Mouse (Mus musculus) hindbrain, embryonic 13.5 days (tissue): Measurements from ENCODE around the gene Zfp280b. TPM values are rescaled to one million over a fixed set of nuclear protein-coding genes. Genes with fewer than 3 reads are reported as not detected.
A peak's percentile ranks its signal among the peaks of the same experiment; 100 is the strongest.

Experiments
- ATAC-seq: fragments of 200-750 bp; cut with Nextera tagmentation; 2 replicates; pipeline ENCODE4 v1.8.0; 2017; ENCODE audit warnings: moderate TSS enrichment; ENCODE audit not compliant: low FRiP score
- H3K27ac ChIP-seq: fragments of 300-500 bp; sonication (generic); 2 replicates; pipeline ENCODE4 v1.5.1; 2015; ENCODE audit warnings: inconsistent platforms, mild to moderate bottlenecking, moderate library complexity
- H3K27me3 ChIP-seq: fragments of 300-500 bp; sonication (generic); 2 replicates; pipeline ENCODE4 v1.6.1; 2015; ENCODE audit warnings: mild to moderate bottlenecking, inconsistent platforms
- H3K36me3 ChIP-seq: fragments of 300-500 bp; sonication (generic); 2 replicates; pipeline ENCODE4 v1.6.1; 2015; ENCODE audit warnings: mild to moderate bottlenecking, inconsistent platforms
- H3K4me1 ChIP-seq: fragments of 300-500 bp; sonication (generic); replicated peaks from 2 replicates; pipeline ENCODE4 v1.6.1; 2015; ENCODE audit warnings: inconsistent platforms
- H3K4me2 ChIP-seq: fragments of 300-500 bp; sonication (generic); 2 replicates; pipeline ENCODE4 v1.6.1; 2015; ENCODE audit warnings: inconsistent platforms, mild to moderate bottlenecking, moderate library complexity
- H3K4me3 ChIP-seq: fragments of 300-500 bp; sonication (generic); 2 replicates; pipeline ENCODE4 v1.5.1; 2015; ENCODE audit warnings: mild to moderate bottlenecking, inconsistent platforms
- H3K9ac ChIP-seq: fragments of 300-500 bp; sonication (generic); 2 replicates; pipeline ENCODE4 v1.6.1; 2015; ENCODE audit warnings: mild to moderate bottlenecking, inconsistent platforms
- H3K9me3 ChIP-seq: fragments of 300-500 bp; sonication (generic); 2 replicates; pipeline ENCODE4 v1.6.1; 2016; ENCODE audit warnings: inconsistent platforms
- WGBS: fragments of 180-500 bp; shearing (Covaris S2); methylation state at CpG from one replicate; pipeline ENCODE4 v1.1.7; 2015; 5-methylcytosine and 5-hydroxymethylcytosine counted together
- polyA plus RNA-seq: library from polyadenylated mRNA; unstranded; fragments of >200 nt; fragmentation: Nextera tagmentation; extraction: Ambion mirVana; gene quantifications from 2 replicates; pipeline ENCODE4 v1.2.1, GENCODE M21; 2015

Zfp280b gene
- polyA plus RNA-seq, 1 experiment from 2014 or later, result 12.0 TPM

DNA sequence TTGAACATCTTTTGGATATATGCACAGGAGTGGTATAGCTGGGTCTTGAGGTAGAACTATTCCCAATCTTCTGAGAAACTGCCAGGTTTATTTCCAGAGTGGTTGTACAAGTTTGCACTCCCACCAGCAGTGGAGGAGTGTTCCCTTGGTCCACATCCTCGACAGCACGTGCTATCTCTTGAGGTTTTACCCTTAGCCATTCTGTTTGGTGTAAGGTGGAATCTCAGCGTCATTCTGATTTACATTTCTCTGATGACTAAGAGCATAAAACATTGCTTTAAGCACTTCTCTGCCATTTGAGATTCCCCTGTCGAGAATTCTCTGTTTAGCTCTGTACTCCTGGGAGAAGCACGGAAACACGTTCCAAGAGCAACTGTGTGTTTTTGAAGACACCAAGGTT lies 19.5 kb upstream of the Zfp280b start:
- no peaks in the 10 kb centered on the region for H3K27me3 ChIP-seq
- no peaks in the 10 kb centered on the region for H3K4me1 ChIP-seq
- H3K36me3 ChIP-seq, result no peaks in the 10 kb centered on the region
- H3K9me3 ChIP-seq, result no peaks in the 10 kb centered on the region
- ATAC-seq, result no peak
- no peak overlapping the region for H3K4me3 ChIP-seq
- no peak overlapping the region for H3K27ac ChIP-seq
- H3K4me2 ChIP-seq, result no peak overlapping the region
- WGBS, result 85% methylated on average over 6 of the region's 6 CpGs
- H3K9ac ChIP-seq, result no peak overlapping the region

DNA sequence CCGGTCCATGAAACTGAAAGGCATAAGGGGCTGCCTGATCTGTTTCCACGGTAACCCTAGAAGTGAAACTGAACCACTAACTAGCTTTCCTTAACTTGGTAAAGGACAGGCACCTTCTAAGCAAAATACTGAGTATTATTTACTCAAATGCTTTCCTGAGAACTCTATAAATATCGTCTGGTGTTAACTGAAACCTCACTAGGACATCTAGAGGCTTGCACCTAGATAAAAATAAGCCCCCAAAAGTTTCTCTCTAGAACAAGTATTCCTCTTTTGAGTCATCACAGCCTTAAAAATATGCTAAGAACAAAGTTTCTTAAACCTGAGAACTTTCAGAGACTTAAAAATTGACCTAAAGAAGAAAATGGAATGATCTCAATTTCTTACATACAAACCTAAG lies 15.6 kb upstream of the Zfp280b start:
- no peak overlapping the region for H3K4me2 ChIP-seq
- no peak overlapping the region for H3K4me3 ChIP-seq
- no peak for ATAC-seq
- no peaks in the 10 kb centered on the region for H3K9me3 ChIP-seq
- H3K9ac ChIP-seq, result no peak overlapping the region
- WGBS, result 87% methylated on average over 3 of the region's 3 CpGs
- H3K27ac ChIP-seq, result no peak overlapping the region
- no peaks in the 10 kb centered on the region for H3K4me1 ChIP-seq
- H3K27me3 ChIP-seq, result no peaks in the 10 kb centered on the region
- H3K36me3 ChIP-seq, result no peaks in the 10 kb centered on the region

- Histone ChIP-seq H3K27me3 (no peaks in the 10 kb centered on the region), H3K9me3 (peaks cover 3% of the 10 kb centered on the region), H3K4me1 (no peaks in the 10 kb centered on the region), H3K4me3 (no peak overlapping the region), H3K27ac (no peak overlapping the region), H3K4me2 (no peak overlapping the region), H3K36me3 (no peaks in the 10 kb centered on the region), H3K9ac (no peak overlapping the region)
- 86% methylated on average over 3 of the region's 3 CpGs for WGBS
- no peak for ATAC-seq
These were observed 10.7 kb upstream of the Zfp280b start for GRCm38 (mm10) chr10:76021728-76022127.

- H3K9ac ChIP-seq, result no peak overlapping the region
- no peak for ATAC-seq
- no peak overlapping the region for H3K4me2 ChIP-seq
- H3K4me3 ChIP-seq, result no peak overlapping the region
- WGBS, result 92% methylated on average over 6 of the region's 6 CpGs
- no peaks in the 10 kb centered on the region for H3K4me1 ChIP-seq
- no peak overlapping the region for H3K27ac ChIP-seq
- H3K27me3 ChIP-seq, result no peaks in the 10 kb centered on the region
- no peaks in the 10 kb centered on the region for H3K36me3 ChIP-seq
- peaks cover 3% of the 10 kb centered on the region for H3K9me3 ChIP-seq
These were observed 8.5 kb upstream of the Zfp280b start for GRCm38 (mm10) chr10:76023921-76024320.

- no peak overlapping the region for H3K4me3 ChIP-seq
- WGBS, result 95% methylated on average over 10 of the region's 10 CpGs
- H3K9ac ChIP-seq, result no peak overlapping the region
- ATAC-seq, result no peak
- H3K36me3 ChIP-seq, result no peaks in the 10 kb centered on the region
- H3K27ac ChIP-seq, result no peak overlapping the region
- H3K4me1 ChIP-seq, result no peaks in the 10 kb centered on the region
- H3K4me2 ChIP-seq, result no peak overlapping the region
- H3K9me3 ChIP-seq, result peaks cover 3% of the 10 kb centered on the region
- H3K27me3 ChIP-seq, result no peaks in the 10 kb centered on the region
These were observed 6.8 kb upstream of the Zfp280b start for GRCm38 (mm10) chr10:76025470-76026190.

- Histone ChIP-seq H3K27me3 (no peaks in the 10 kb centered on the region), H3K9ac (no peak overlapping the region), H3K9me3 (peaks cover 3% of the 10 kb centered on the region), H3K4me2 (no peak overlapping the region), H3K27ac (no peak overlapping the region), H3K4me3 (no peak overlapping the region), H3K36me3 (no peaks in the 10 kb centered on the region), H3K4me1 (no peaks in the 10 kb centered on the region)
- no peak for ATAC-seq
- WGBS, result 69% methylated on average over 12 of the region's 12 CpGs
These were observed 5.1 kb upstream of the Zfp280b start for GRCm38 (mm10) chr10:76027127-76028015.

DNA sequence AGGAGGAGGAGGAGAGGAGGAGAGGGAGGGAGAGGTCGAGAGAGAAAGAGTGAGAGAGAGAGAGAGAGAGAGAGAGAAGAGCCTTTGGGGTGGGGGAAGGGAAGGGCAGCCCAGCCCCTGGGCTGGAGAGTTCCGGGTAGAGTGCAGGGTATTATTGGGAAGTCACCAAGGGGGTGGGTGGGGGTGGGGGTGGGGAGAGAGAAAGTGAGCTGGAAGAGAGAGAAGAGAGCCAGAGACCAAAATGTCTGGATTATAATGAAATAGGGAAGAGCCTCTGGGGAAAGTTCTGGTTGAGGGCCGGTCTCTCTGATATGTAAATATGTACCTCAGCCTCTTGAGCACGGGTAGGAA lies 4.5 kb upstream of the Zfp280b start:
- Histone ChIP-seq H3K4me3 (no peak overlapping the region), H3K4me2 (no peak overlapping the region), H3K27ac (no peak overlapping the region), H3K27me3 (no peaks in the 10 kb centered on the region), H3K4me1 (no peaks in the 10 kb centered on the region; the same call in 1 of the 2 replicates), H3K9ac (no peak overlapping the region), H3K36me3 (no peaks in the 10 kb centered on the region), H3K9me3 (peaks cover 3% of the 10 kb centered on the region)
- WGBS, result 23% methylated on average over 4 of the region's 4 CpGs
- no peak for ATAC-seq

DNA sequence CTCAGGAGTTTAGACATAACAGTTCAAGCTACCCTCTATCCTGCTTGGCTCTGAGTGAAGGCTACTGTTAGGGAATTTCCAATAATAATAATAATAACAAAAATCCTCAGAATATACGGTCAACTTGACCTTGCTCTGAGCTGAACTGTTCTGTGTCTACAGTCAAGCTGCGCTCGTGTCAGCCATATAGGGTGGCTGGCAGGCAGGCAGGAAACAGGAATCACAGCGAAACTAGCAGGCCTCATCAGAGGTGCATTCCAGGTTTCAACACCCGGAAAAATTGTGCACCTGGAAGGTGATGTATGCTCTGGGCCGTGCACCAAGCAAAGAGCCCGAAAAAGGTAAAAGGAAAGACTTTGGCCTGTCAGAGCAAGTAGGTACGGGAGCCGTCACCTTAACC lies 4.1 kb upstream of the Zfp280b start:
- Histone ChIP-seq H3K36me3 (no peaks in the 10 kb centered on the region), H3K4me2 (no peak overlapping the region), H3K9ac (no peak overlapping the region), H3K27ac (no peak overlapping the region), H3K4me1 (peaks cover 4% of the 10 kb centered on the region), H3K9me3 (peaks cover 3% of the 10 kb centered on the region), H3K4me3 (no peak overlapping the region), H3K27me3 (no peaks in the 10 kb centered on the region)
- 80% methylated on average over 9 of the region's 9 CpGs for WGBS
- ATAC-seq, result no peak

GRCm38 (mm10) chr10:76029276-76029675 lies 3.2 kb upstream of the Zfp280b start:
- Histone ChIP-seq H3K27me3 (no peaks in the 10 kb centered on the region), H3K4me3 (no peak overlapping the region), H3K4me2 (no peak overlapping the region), H3K36me3 (0 out of 2 replicates have a peak, but pooled peaks cover 2% of the 10 kb centered on the region), H3K27ac (no peak overlapping the region), H3K9me3 (peaks cover 3% of the 10 kb centered on the region; the same call in 1 of the 2 replicates), H3K4me1 (peaks cover 12% of the 10 kb centered on the region), H3K9ac (no peak overlapping the region)
- no peak for ATAC-seq
- 62% methylated on average over 5 of the region's 5 CpGs for WGBS

DNA sequence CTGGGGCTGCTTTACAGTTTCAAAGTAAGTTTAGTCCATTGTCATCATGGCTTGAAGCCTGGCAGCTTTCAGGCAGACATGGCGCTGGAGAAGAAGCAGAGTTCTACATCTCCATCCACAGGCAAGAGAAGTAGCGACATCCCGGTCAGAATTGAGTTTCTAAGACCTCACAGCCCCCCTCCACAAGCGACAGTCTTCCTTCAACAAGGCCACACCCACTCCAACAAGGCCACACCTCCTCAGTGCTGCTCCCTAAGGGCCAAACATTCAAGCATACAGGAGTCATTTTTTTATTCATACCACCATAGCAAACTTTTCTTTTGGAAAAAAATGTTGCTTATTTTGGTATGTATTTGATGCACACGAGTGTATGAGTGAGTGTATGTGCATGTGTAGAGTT lies 2.0 kb upstream of the Zfp280b start:
- no peak overlapping the region for H3K9ac ChIP-seq
- ATAC-seq, result no peak
- H3K4me1 ChIP-seq, result peaks cover 13% of the 10 kb centered on the region
- H3K9me3 ChIP-seq, result peaks cover under 1% of the 10 kb centered on the region; the same call in 1 of the 2 replicates
- no peak overlapping the region for H3K4me2 ChIP-seq
- H3K27ac ChIP-seq, result no peak overlapping the region
- no peak overlapping the region for H3K4me3 ChIP-seq
- no peaks in the 10 kb centered on the region for H3K27me3 ChIP-seq
- 70% methylated on average over 5 of the region's 5 CpGs for WGBS
- H3K36me3 ChIP-seq, result peaks cover 10% of the 10 kb centered on the region

GRCm38 (mm10) chr10:76031511-76032401 lies 694 bp upstream of the Zfp280b start:
- H3K9ac ChIP-seq, result peak overlapping the region; percentile 94; the same call in 1 of the 2 replicates
- H3K27ac ChIP-seq, result peak overlapping the region; percentile 83
- peak overlapping the region; percentile 90 for H3K4me3 ChIP-seq
- no peaks in the 10 kb centered on the region for H3K27me3 ChIP-seq
- H3K9me3 ChIP-seq, result no peaks in the 10 kb centered on the region
- WGBS, result 56% methylated on average over 14 of the region's 14 CpGs
- no peak for ATAC-seq
- H3K4me1 ChIP-seq, result peaks cover 13% of the 10 kb centered on the region
- H3K36me3 ChIP-seq, result peaks cover 17% of the 10 kb centered on the region
- H3K4me2 ChIP-seq, result peak overlapping the region; percentile 67

DNA sequence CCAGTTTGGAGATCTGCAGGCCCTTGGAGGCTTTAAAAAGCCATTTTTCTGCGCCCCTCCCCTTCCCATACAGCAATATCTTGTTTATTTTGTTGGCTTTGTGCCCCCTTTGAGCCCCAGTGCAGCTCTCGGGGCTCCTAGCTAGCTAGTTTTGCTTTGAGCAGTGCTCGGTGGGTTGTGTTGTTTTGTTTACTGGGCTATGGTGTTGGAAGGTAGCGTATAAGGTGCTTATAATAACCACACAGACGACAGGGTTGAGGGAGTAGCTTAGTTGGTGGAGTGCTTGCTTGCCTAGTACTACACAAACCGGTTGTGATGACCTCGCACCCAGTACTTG lies 637 bp downstream of the Zfp280b start:
- Histone ChIP-seq H3K4me2 (peak overlapping the region; percentile 67), H3K4me3 (peak overlapping the region; percentile 90), H3K9me3 (no peaks in the 10 kb centered on the region), H3K27ac (peak overlapping the region; percentile 83; the same call in 1 of the 2 replicates), H3K36me3 (peaks cover 30% of the 10 kb centered on the region), H3K4me1 (peaks cover 13% of the 10 kb centered on the region), H3K27me3 (no peaks in the 10 kb centered on the region), H3K9ac (peak overlapping the region; percentile 94)
- 20% methylated on average over 7 of the region's 7 CpGs for WGBS
- no peak for ATAC-seq
